In genomic region chr5:18289530-18289929, GRCm38 (mm10) we compare ENCODE assay signal across 22 mouse cellular contexts.
A peak's percentile ranks its signal among the peaks of the same experiment; 100 is the strongest.
DNase-seq lines count a peak whose midpoint lies in the region; ATAC-seq and TF ChIP-seq lines count a peak whose summit lies in the region.
"Had no signal": no experiment of that assay in that cellular context is flagged by ENCODE, and none has a peak within 500 bp of the region (broad histone marks: within the 10 kb centered on the region; RNA-seq: fewer than 3 reads in every experiment).

No protein-coding gene starts in this region.

- peaks cover 4% of the 10 kb centered on the region; the same call in 1 of the 2 replicates for H3K36me3 ChIP-seq in forebrain, embryonic 14.5 days (ENCODE audit: control insufficient read depth, insufficient read depth, low read length)
- peaks cover 23% of the 10 kb centered on the region for H3K36me3 ChIP-seq in forebrain, postnatal 0 days (ENCODE audit: insufficient read depth)
- peaks cover 16% of the 10 kb centered on the region; the same call in 1 of the 2 replicates for H3K36me3 ChIP-seq in midbrain, embryonic 15.5 days (replicated peaks)
- peaks cover 6% of the 10 kb centered on the region; the same call in 1 of the 2 replicates for H3K36me3 ChIP-seq in midbrain, postnatal 0 days (ENCODE audit: insufficient read depth, low read length)
- peaks cover 6% of the 10 kb centered on the region for H3K36me3 ChIP-seq in forebrain, embryonic 16.5 days (ENCODE audit: control insufficient read depth, insufficient read depth)
- H3K36me3 ChIP-seq: intestine, embryonic 15.5 days had no signal

- peaks cover 5% of the 10 kb centered on the region; the same call in 1 of the 2 replicates for H3K4me1 ChIP-seq in forebrain, embryonic 14.5 days (ENCODE audit: control insufficient read depth, insufficient read depth, low read length)
- no peaks in the 10 kb centered on the region for H3K4me1 ChIP-seq in forebrain, postnatal 0 days (ENCODE audit: insufficient read depth)
- H3K4me1 ChIP-seq in midbrain, embryonic 15.5 days: no peaks in the 10 kb centered on the region
- H3K4me1 ChIP-seq in midbrain, postnatal 0 days (ENCODE audit: insufficient read depth, low read length): no peaks in the 10 kb centered on the region
- peaks cover 12% of the 10 kb centered on the region for H3K4me1 ChIP-seq in forebrain, embryonic 16.5 days (replicated peaks; ENCODE audit: control insufficient read depth, insufficient read depth, low read length)
- H3K4me1 ChIP-seq: heart, embryonic 12.5 days; heart, embryonic 15.5 days; hindbrain, embryonic 10.5 days; intestine, embryonic 15.5 days had no signal

- no peak for TF ChIP-seq CTCF in forebrain, postnatal 0 days (IDR thresholded peaks at IDR 0.05; ENCODE audit: low read depth)
- no peak for TF ChIP-seq CTCF in midbrain, postnatal 0 days (IDR thresholded peaks at IDR 0.05)

- H3K9ac ChIP-seq in forebrain, embryonic 14.5 days (ENCODE audit: low read length): no peak overlapping the region
- no peak overlapping the region for H3K9ac ChIP-seq in forebrain, postnatal 0 days
- H3K9ac ChIP-seq in midbrain, embryonic 15.5 days: no peak overlapping the region
- H3K9ac ChIP-seq in midbrain, postnatal 0 days (replicated peaks; ENCODE audit: low read length, poor library complexity, severe bottlenecking): no peak overlapping the region
- no peak overlapping the region for H3K9ac ChIP-seq in forebrain, embryonic 16.5 days (replicated peaks; ENCODE audit: low read depth, low read length)
- H3K9ac ChIP-seq: heart, embryonic 12.5 days; heart, embryonic 15.5 days; hindbrain, embryonic 13.5 days; intestine, embryonic 15.5 days had no signal

- H3K27ac ChIP-seq in forebrain, embryonic 14.5 days (ENCODE audit: low read depth, low read length): no peak overlapping the region
- no peak overlapping the region for H3K27ac ChIP-seq in forebrain, postnatal 0 days (ENCODE audit: low read depth, low read length)
- H3K27ac ChIP-seq in midbrain, embryonic 15.5 days: 0 out of 2 replicates have a peak overlapping the region, but pooled peaks have one; percentile 10
- H3K27ac ChIP-seq in midbrain, postnatal 0 days (ENCODE audit: low read depth, low read length): no peak overlapping the region
- peak overlapping the region; percentile 24; the same call in 1 of the 2 replicates for H3K27ac ChIP-seq in forebrain, embryonic 16.5 days (ENCODE audit: low read length)
- H3K27ac ChIP-seq: heart, embryonic 15.5 days; hindbrain, embryonic 10.5 days; hindbrain, embryonic 13.5 days; intestine, embryonic 15.5 days had no signal

- peak; percentile 60 for ATAC-seq in forebrain, embryonic 14.5 days
- no peak for ATAC-seq in forebrain, postnatal 0 days
- no peak for ATAC-seq in midbrain, embryonic 15.5 days (replicated peaks)
- ATAC-seq in midbrain, postnatal 0 days (ENCODE audit: low FRiP score): no peak
- ATAC-seq in forebrain, embryonic 16.5 days: peak; percentile 52
- ATAC-seq: CD4-positive, CD25-positive, alpha-beta regulatory T cell, adult 4 months; hindbrain, embryonic 16.5 days; intestine, embryonic 15.5 days had no signal

- no peaks in the 10 kb centered on the region for H3K27me3 ChIP-seq in forebrain, embryonic 14.5 days (replicated peaks; ENCODE audit: control insufficient read depth, insufficient read depth, low read length)
- no peaks in the 10 kb centered on the region for H3K27me3 ChIP-seq in forebrain, postnatal 0 days (ENCODE audit: insufficient read depth, low read length)
- no peaks in the 10 kb centered on the region for H3K27me3 ChIP-seq in midbrain, embryonic 15.5 days (replicated peaks)
- H3K27me3 ChIP-seq in midbrain, postnatal 0 days (ENCODE audit: insufficient read depth, low read length): no peaks in the 10 kb centered on the region
- no peaks in the 10 kb centered on the region for H3K27me3 ChIP-seq in forebrain, embryonic 16.5 days (replicated peaks; ENCODE audit: control insufficient read depth, insufficient read depth, low read length)
- H3K27me3 ChIP-seq: heart, embryonic 12.5 days; heart, embryonic 15.5 days; hindbrain, embryonic 13.5 days; intestine, embryonic 15.5 days had no signal

- peak; percentile 63 for DNase-seq in forebrain, embryonic 14.5 days (ENCODE audit: low spot score)
- no peak for DNase-seq in forebrain, postnatal 0 days
- no peak for DNase-seq in midbrain, postnatal 0 days (ENCODE audit: low spot score)
- no peak for DNase-seq in left cerebral cortex, adult 8-10 months (ENCODE audit: low spot score in 2 of 2)
- DNase-seq: adrenal gland, adult 8-10 months; adrenal gland, postnatal 25 days; cerebellum, adult 18-20 months; cerebellum, adult 9-10 months; cerebellum, postnatal 14 days; gastrocnemius, postnatal 25 days; heart, adult 18-20 months; heart, postnatal 10 days; heart, postnatal 36 days had no signal

- 6% methylated on average over 4 of the region's 4 CpGs for WGBS in forebrain, embryonic 14.5 days
- 18% methylated on average over 4 of the region's 4 CpGs for WGBS in forebrain, postnatal 0 days
- WGBS in midbrain, embryonic 15.5 days: 53% methylated on average over 4 of the region's 4 CpGs
- WGBS in midbrain, postnatal 0 days: 43% methylated on average over 4 of the region's 4 CpGs
- WGBS in forebrain, embryonic 16.5 days: 6% methylated on average over 4 of the region's 4 CpGs

- H3K4me2 ChIP-seq in forebrain, embryonic 14.5 days (ENCODE audit: low read length): no peak overlapping the region
- H3K4me2 ChIP-seq in forebrain, postnatal 0 days (ENCODE audit: low read depth): no peak overlapping the region
- no peak overlapping the region for H3K4me2 ChIP-seq in midbrain, embryonic 15.5 days
- no peak overlapping the region for H3K4me2 ChIP-seq in midbrain, postnatal 0 days (ENCODE audit: low read depth, low read length, poor library complexity, severe bottlenecking)
- H3K4me2 ChIP-seq in forebrain, embryonic 16.5 days (ENCODE audit: low read length): no peak overlapping the region
- H3K4me2 ChIP-seq: heart, embryonic 12.5 days; heart, embryonic 15.5 days; hindbrain, embryonic 13.5 days; intestine, embryonic 15.5 days had no signal

- H3K4me3 ChIP-seq in forebrain, embryonic 14.5 days (ENCODE audit: low read depth, low read length): no peak overlapping the region
- no peak overlapping the region for H3K4me3 ChIP-seq in forebrain, postnatal 0 days (ENCODE audit: low read depth, low read length)
- H3K4me3 ChIP-seq in midbrain, embryonic 15.5 days: no peak overlapping the region
- no peak overlapping the region for H3K4me3 ChIP-seq in midbrain, postnatal 0 days (ENCODE audit: low read depth, low read length)
- H3K4me3 ChIP-seq in forebrain, embryonic 16.5 days (replicated peaks; ENCODE audit: low read length): no peak overlapping the region
- H3K4me3 ChIP-seq: heart, embryonic 12.5 days; heart, embryonic 15.5 days; hindbrain, embryonic 10.5 days; hindbrain, embryonic 13.5 days; intestine, embryonic 15.5 days had no signal

- no peaks in the 10 kb centered on the region for H3K9me3 ChIP-seq in forebrain, embryonic 14.5 days (replicated peaks; ENCODE audit: control insufficient read depth, low read length)
- no peaks in the 10 kb centered on the region for H3K9me3 ChIP-seq in forebrain, postnatal 0 days (ENCODE audit: low read length)
- no peaks in the 10 kb centered on the region for H3K9me3 ChIP-seq in midbrain, embryonic 15.5 days
- no peaks in the 10 kb centered on the region for H3K9me3 ChIP-seq in midbrain, postnatal 0 days (ENCODE audit: low read length)
- no peaks in the 10 kb centered on the region for H3K9me3 ChIP-seq in forebrain, embryonic 16.5 days (ENCODE audit: control insufficient read depth, low read length)
- H3K9me3 ChIP-seq: heart, embryonic 15.5 days; hindbrain, embryonic 10.5 days; hindbrain, embryonic 13.5 days; intestine, embryonic 15.5 days had no signal

Comparison
In these comparisons a context has a peak if more than half of its experiments do, and no peak if none do; other contexts are left out.
1. ATAC-seq: peak in forebrain, embryonic 14.5 days (single experiment) and forebrain, embryonic 16.5 days (single experiment); none in forebrain, postnatal 0 days (single experiment), midbrain, embryonic 15.5 days (single experiment) and midbrain, postnatal 0 days (single experiment).
2. H3K27ac ChIP-seq: peak in midbrain, embryonic 15.5 days (single experiment) and forebrain, embryonic 16.5 days (single experiment); none in forebrain, embryonic 14.5 days (single experiment), forebrain, postnatal 0 days (single experiment) and midbrain, postnatal 0 days (single experiment).